Mouse (Mus musculus) intestine, embryonic 15.5 days (tissue): ENCODE results near the gene Vps52. TPM values are rescaled to one million over a fixed set of nuclear protein-coding genes. Genes with fewer than 3 reads are reported as not detected.

Experiments used
- ATAC-seq: fragments of 200-750 bp; cut with Nextera tagmentation; 2 replicates; pipeline ENCODE4 v1.8.0; 2017; ENCODE audit warnings: moderate TSS enrichment, moderate library complexity
- H3K27ac ChIP-seq: fragments of 300-500 bp; sonication (generic); 2 replicates; pipeline ENCODE4 v1.5.1; 2015; ENCODE audit warnings: mild to moderate bottlenecking, inconsistent platforms
- H3K27me3 ChIP-seq: fragments of 300-500 bp; sonication (generic); replicated peaks from 2 replicates; pipeline ENCODE4 v1.6.1; 2015; ENCODE audit warnings: inconsistent platforms
- H3K36me3 ChIP-seq: fragments of 300-500 bp; sonication (generic); 2 replicates; pipeline ENCODE4 v1.6.1; 2015; ENCODE audit warnings: inconsistent platforms
- H3K4me1 ChIP-seq: fragments of 300-500 bp; sonication (generic); replicated peaks from 2 replicates; pipeline ENCODE4 v1.6.1; 2015; ENCODE audit warnings: inconsistent platforms
- H3K4me2 ChIP-seq: fragments of 300-500 bp; sonication (generic); replicated peaks from 2 replicates; pipeline ENCODE4 v1.6.1; 2015; ENCODE audit warnings: mild to moderate bottlenecking, inconsistent platforms
- H3K4me3 ChIP-seq: fragments of 300-500 bp; sonication (generic); replicated peaks from 2 replicates; pipeline ENCODE4 v1.5.1; 2015; ENCODE audit warnings: inconsistent platforms
- H3K9ac ChIP-seq: fragments of 300-500 bp; sonication (generic); 2 replicates; pipeline ENCODE4 v1.6.1; 2015; ENCODE audit warnings: inconsistent platforms
- H3K9me3 ChIP-seq: fragments of 300-500 bp; sonication (generic); 2 replicates; pipeline ENCODE4 v1.6.1; 2016; ENCODE audit warnings: inconsistent platforms
- WGBS: fragments of 180-500 bp; shearing (Covaris S2); methylation state at CpG from one replicate; pipeline ENCODE4 v1.1.7; 2015; 5-methylcytosine and 5-hydroxymethylcytosine counted together
- polyA plus RNA-seq: library from polyadenylated mRNA; unstranded; fragments of >200 nt; fragmentation: Nextera tagmentation; extraction: Ambion mirVana; gene quantifications from 2 replicates; pipeline ENCODE4 v1.2.1, GENCODE M21; 2015

The Vps52 gene
- polyA plus RNA-seq, 1 experiment from 2014 or later = 44.0 TPM

- Histone ChIP-seq H3K27me3 (no peaks in the 10 kb centered on the region), H3K9ac (no peak overlapping the region), H3K4me2 (no peak overlapping the region), H3K36me3 (no peaks in the 10 kb centered on the region), H3K27ac (no peak overlapping the region), H3K9me3 (no peaks in the 10 kb centered on the region), H3K4me1 (no peaks in the 10 kb centered on the region), H3K4me3 (no peak overlapping the region)
- 96% methylated on average over 8 of the region's 8 CpGs for WGBS
- no peak for ATAC-seq
Observed at GRCm38 (mm10) chr17:34013436-34013835, 57.8 kb downstream of the Vps52 start.

Other genes with a start within 250 kb of the Vps52 start
- gene March2, start 237.1 kb upstream of the Vps52 start, polyA plus RNA-seq = 49.4 and 52.7 TPM in 2 replicates
- gene Rab11b, start 195.3 kb upstream of the Vps52 start, polyA plus RNA-seq = 206 and 218 TPM in 2 replicates
- gene Angptl4, start 174.0 kb upstream of the Vps52 start, polyA plus RNA-seq = 20.7 and 23.4 TPM in 2 replicates
- 23.0 and 30.5 TPM in 2 replicates for gene Kank3, start 145.3 kb upstream of the Vps52 start, polyA plus RNA-seq
- 1,025 and 1,054 TPM in 2 replicates for gene Rps28, start 131.2 kb upstream of the Vps52 start, polyA plus RNA-seq
- gene Ndufa7, start 131.2 kb upstream of the Vps52 start, polyA plus RNA-seq = 492 and 540 TPM in 2 replicates
- 53.3 and 61.3 TPM in 2 replicates for gene Cd320, start 112.7 kb upstream of the Vps52 start, polyA plus RNA-seq
- gene Gm7029, start 82.0 kb upstream of the Vps52 start, polyA plus RNA-seq = not detected in 2 replicates
- 5.7 and 7.1 TPM in 2 replicates for gene Kifc1, start 65.2 kb upstream of the Vps52 start, polyA plus RNA-seq
- 0.18 and 0.21 TPM in 2 replicates for gene Platr17, start 50.7 kb upstream of the Vps52 start, polyA plus RNA-seq
- 37.5 and 39.1 TPM in 2 replicates for gene Daxx, start 46.4 kb upstream of the Vps52 start, polyA plus RNA-seq
- gene Tapbp, start 39.9 kb upstream of the Vps52 start, polyA plus RNA-seq = 35.6 and 39.3 TPM in 2 replicates
- 14.4 and 16.2 TPM in 2 replicates for gene Zbtb22, start 39.9 kb upstream of the Vps52 start, polyA plus RNA-seq
- 29.2 and 32.9 TPM in 2 replicates for gene Rgl2, start 26.3 kb upstream of the Vps52 start, polyA plus RNA-seq
- 153 and 159 TPM in 2 replicates for gene Pfdn6, start 15.5 kb upstream of the Vps52 start, polyA plus RNA-seq
- 37.1 and 38.5 TPM in 2 replicates for gene Wdr46, start 15.2 kb upstream of the Vps52 start, polyA plus RNA-seq
- 9.8 TPM in 2 replicates for gene B3galt4, start 4.3 kb upstream of the Vps52 start, polyA plus RNA-seq
- gene Rps18, start 189 bp downstream of the Vps52 start, polyA plus RNA-seq = 1,812 and 1,948 TPM in 2 replicates
- gene H2-K1, start 44.5 kb downstream of the Vps52 start, polyA plus RNA-seq = 190 and 264 TPM in 2 replicates
- 16.8 and 18.2 TPM in 2 replicates for gene Ring1, start 68.9 kb downstream of the Vps52 start, polyA plus RNA-seq
- gene H2-Ke6, start 72.2 kb downstream of the Vps52 start, polyA plus RNA-seq = 51.5 and 60.9 TPM in 2 replicates
- 151 and 172 TPM in 2 replicates for gene Slc39a7, start 75.9 kb downstream of the Vps52 start, polyA plus RNA-seq
- 41.8 and 45.0 TPM in 2 replicates for gene Rxrb, start 76.0 kb downstream of the Vps52 start, polyA plus RNA-seq
- gene Col11a2, start 83.6 kb downstream of the Vps52 start, polyA plus RNA-seq = 0.90 and 1.0 TPM in 2 replicates
- gene H2-Oa, start 136.5 kb downstream of the Vps52 start, polyA plus RNA-seq = 0.66 and 0.85 TPM in 2 replicates
- 11.3 and 13.4 TPM in 2 replicates for gene H2-DMa, start 163.7 kb downstream of the Vps52 start, polyA plus RNA-seq
- gene Brd2, start 166.8 kb downstream of the Vps52 start, polyA plus RNA-seq = 88.2 and 90.7 TPM in 2 replicates
- 0.68 and 0.83 TPM in 2 replicates for gene H2-DMb2, start 187.5 kb downstream of the Vps52 start, polyA plus RNA-seq
- gene H2-DMb1, start 197.3 kb downstream of the Vps52 start, polyA plus RNA-seq = 3.2 TPM in 2 replicates
- gene Tap1, start 231.7 kb downstream of the Vps52 start, polyA plus RNA-seq = 6.2 and 6.9 TPM in 2 replicates
- gene Psmb9, start 232.0 kb downstream of the Vps52 start, polyA plus RNA-seq = 9.3 and 9.4 TPM in 2 replicates
- 15.5 and 16.9 TPM in 2 replicates for gene Psmb8, start 241.9 kb downstream of the Vps52 start, polyA plus RNA-seq
- gene Tap2, start 247.7 kb downstream of the Vps52 start, polyA plus RNA-seq = 5.3 and 5.6 TPM in 2 replicates